Mouse (Mus musculus): Measurements from ENCODE around the gene Pyy. TPM values are rescaled to one million over a fixed set of nuclear protein-coding genes. Genes with fewer than 3 reads are reported as not detected.

Pyy gene
- total RNA-seq, 2 experiments from 2014 or later = not detected

DNA sequence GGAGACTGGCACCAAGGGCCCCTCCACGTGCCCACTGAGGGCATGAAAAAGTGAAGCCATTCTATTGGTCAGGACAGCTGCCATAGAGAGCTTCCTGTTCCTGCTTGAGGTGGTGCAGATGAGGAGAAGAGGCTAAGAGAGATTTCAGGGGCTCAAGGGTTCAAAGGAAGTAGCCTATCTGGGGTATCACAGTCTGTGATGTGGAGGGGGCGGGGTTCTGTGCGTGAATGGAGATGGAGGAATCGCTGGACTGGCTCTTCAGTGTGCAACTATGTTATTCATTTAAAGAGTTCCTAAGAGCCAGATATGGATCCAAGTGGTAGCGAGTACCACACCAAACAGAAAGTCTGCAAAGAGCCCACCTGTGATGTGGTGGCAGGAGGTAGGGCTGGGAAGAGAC lies 11.2 kb downstream of the Pyy start:
- DNase-seq (ENCODE audit: low spot score in 2 of 2) = no peak

DNA sequence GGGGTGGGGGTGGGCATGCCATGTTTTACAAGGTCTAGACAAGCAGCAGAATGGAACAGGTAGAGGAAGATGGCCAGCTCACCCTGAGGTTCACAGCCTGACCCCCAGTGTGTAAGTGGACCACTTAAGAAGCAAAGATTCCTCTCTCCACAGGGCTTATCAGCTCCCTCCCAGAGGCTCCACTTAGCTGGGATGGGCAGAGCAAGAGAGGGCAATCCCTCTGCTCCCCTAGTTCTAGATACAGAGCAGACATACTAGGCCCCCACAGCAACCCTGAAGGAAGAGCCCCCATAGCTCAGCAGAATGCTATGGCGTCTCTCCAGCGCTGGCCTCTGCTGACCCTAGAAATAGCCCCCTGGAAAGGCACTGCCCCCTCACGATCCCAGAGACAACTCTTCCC lies 12.0 kb downstream of the Pyy start:
- DNase-seq (ENCODE audit: low spot score in 2 of 2) = no peak

DNA sequence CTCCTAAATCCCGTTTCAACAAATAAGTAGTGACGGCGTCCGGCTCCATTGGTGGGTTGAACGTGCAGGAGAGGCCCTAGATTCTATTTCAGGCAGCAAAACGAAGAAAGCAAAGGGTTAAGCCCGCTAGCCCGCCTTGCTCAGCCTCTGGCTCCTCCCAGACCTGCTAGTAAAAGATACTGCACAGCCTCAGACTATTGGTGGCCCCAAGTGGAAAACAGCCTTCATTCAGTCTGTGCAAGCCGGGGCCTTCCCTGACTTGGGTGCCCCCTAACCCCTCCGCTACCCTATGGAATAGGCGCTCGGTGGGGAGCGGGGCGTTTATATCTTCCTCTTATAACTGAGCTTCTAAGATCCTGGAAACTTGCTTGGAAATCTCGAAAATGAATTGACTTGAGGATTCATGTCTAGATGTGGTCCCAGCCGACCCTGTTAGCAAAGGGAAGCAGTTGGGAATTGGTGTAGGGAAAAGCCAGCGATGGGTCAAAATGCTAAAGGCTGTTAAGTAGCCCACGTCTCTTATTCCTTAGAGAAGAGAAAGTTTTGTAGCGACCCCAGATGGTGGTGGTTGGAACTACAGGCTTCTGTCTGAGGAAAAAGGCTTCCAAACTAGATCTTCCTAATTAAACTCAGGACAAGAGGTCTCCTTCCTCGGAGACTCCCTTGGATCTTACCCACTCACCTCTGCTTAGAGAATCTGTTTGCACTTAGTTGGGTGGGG lies 18.4 kb downstream of the Pyy start:
- DNase-seq (ENCODE audit: low spot score in 2 of 2) = peak; percentile 82

DNA sequence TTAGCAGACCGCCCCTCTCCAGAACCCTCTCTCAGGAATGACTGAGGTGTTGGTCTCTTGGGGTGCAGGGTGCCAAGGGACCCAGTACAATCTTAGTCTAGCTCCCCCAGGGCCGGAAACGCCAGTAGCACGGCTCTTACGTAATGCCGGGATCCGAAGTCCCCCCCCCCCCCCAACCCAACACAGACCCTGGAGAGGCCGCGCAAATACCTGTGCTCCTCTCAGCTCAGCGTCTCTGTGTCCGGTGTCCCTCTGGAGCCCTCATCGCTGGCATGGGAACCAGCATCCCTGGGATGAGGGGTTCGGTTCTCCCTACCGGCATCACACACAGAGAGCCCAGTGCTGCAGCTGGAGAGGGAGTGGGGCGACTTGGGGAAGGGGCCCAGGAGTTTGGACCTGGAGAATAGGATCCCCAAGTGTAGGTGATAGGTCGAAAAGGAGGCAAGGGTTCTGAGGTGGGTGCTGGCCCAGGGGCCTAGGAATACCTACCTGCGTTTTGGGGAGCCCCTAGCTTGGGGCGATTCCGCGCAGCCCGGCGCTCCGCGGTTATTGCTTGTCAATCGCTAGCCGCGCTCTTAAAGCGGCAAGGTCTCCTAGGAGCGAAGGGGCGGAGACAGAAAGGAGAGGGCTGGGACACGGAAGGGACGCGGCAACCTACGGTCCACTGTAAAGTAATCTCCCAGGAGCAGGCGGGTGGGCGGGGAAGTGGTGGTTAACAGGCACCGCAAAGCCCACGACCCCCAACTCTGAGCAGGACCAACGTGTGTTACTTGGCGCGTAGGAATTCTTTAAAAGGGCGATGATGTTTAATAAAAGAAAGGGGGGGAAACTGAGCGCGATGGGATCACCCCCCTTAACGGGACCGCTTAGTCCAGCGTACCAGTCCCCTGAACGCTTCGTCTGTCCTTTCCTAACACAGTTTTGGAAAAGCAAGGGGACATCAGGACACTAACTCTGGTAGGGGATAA lies 19.4 kb downstream of the Pyy start, which contains the start of gene Mpp2:
Gene Mpp2 (minus strand): TSS at position 585 of the 968 bp plus-strand sequence.
- DNase-seq (ENCODE audit: low spot score in 2 of 2) = peak; percentile 73 to 75

DNA sequence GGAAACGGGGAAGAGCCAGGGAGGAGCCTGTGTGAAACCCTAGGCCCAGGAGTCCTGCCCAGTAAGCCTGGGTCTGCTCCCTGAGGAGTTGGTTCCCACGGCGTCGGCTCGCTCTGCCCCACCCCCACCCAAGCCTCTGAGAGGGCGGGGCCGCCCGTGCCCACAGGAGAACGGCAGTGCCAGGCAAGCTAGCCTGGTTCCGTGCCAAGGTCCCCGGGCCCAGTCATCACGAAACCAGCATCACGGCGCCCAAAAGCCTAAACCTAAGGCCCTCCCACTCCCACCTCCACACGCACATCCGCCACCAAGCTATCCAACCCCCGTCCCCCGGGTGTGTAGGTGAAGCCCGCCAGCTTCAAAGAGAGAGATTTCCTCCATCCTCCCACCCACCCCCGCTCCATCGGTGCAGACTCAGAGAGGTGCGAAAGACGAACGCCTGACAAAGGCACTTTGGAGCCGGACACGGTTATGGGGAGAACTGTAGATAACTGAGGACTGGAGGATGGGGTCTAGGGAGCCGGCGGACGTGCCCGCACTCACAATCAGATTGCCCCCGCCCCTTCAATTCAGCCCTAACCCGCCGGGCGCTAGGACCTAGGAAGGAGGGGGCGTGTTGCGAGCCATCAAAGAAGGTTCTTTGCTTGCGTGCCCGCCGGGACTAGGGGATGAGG lies 20.4 kb downstream of the Pyy start:
- peak; percentile 84 to 89 for DNase-seq (ENCODE audit: low spot score in 2 of 2)

DNA sequence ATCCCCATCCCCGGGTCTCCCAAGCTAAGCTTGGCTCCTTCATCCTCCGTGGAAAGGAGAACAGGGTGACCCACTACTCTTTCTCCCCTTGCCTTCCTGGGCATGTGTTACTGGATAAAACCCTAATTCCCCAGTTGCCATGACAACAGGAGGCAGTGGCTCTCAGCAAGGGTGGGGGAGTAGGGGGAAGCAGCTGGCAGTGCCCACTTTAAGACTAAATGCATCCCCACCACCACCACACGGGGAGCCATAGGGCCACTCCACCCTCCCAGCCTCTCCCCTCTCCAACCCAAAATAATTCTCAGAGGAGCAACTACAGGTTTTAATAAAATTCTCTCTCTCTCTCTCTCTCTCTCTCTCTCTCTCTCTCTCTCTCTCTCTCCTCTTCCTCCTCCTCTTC lies 21.3 kb downstream of the Pyy start:
- DNase-seq (ENCODE audit: low spot score in 2 of 2) = peak; percentile 73 to 78

DNA sequence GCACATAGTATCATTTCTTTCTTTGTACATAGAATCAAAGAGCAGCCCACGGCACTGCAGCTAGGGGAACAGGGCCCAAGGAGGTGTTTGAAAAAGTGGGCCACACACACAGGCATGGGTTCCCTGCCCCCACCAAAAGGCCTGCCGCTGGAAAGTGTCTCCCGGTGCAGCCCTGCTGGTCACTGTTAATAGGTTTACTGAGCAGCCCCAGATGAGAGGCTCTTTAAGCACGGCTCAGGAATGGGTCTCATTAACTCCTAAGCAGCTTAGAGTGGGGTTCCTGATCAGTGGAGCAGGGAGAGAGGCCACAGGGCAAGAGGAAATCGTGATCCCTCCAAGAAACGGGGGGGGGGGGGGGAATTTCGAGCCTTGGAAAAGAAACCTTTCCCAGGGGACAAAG lies 23.5 kb downstream of the Pyy start:
- no peak for DNase-seq (ENCODE audit: low spot score in 2 of 2)

DNA sequence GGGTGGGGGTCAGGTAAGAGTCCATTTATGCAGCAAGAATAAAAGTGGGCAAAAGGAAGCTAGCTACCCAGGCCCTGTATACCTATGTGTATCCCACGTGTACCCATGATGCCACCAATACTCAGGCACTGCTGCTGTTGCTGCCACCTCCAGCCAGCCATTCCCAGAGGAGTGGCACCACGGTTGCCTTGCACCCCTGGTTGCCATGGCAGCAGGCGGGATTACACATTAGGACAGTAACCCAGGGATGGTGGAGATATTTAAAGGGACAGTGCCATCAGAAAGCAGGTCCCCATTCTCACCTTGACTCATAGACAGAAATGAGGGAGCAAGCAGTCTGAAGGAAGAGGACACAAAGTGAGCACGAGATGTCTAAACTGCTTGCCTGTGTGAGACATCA lies 24.4 kb downstream of the Pyy start:
- no peak for DNase-seq (ENCODE audit: low spot score in 2 of 2)

DNA sequence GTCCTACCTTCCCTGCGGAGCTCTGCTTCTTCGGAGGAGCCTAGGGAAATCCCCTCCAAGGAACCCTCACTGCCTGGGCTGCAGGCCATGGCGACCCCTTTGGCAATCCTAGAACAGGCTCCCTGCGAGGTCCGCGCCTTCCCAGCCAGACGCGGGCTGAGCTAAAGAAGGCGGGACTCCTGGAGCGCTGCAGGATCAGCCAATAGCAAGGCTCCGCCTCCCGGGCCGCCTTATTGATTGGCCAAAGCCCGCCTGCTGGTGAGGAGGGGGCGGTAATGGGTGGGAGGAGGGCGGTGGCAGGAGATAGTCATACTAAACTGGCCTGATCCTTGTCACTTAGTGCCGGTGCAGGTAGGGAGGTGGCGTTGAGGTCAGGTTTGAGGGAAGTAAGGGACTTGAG lies 25.3 kb downstream of the Pyy start:
- DNase-seq (ENCODE audit: low spot score in 2 of 2) = peak; percentile 81 to 88

DNA sequence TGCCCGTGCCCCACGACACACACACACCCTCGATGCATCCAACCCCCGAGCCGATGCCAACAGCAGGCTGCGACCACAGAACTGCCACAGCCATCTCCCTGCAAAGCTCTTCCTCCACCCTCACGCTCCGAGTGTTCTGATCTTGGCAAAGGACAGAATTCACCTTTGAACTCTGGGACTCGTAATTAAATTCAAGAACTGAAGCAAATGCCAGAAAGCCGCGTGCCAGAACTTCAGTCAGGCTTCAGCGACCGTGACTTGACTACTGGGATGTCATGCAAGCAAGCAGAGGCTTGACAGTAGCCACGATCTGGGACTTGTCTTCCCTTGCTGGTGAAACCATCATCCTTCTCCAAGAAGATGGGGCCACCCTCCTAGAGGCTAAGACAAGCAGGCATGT lies 33.9 kb downstream of the Pyy start:
- no peak for DNase-seq (ENCODE audit: low spot score in 2 of 2)

DNA sequence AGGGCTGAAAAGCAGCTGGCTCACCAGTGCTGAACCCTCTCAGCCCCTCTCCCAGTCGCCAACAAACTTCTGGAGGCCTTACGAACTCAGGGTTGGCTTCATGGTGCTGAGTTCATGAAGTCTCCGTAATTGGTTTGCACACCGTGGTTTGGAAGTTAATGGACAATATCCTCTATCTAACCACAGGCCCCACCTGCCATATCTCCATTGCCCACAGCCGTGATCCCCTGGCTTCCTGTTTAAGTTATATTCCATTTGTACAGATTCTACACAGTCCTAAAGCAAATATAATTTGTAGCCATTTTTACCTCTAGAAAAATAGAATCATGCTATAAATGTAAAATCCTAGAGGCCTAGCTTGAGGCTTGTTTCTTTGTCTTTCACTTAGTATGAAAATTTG lies 34.9 kb downstream of the Pyy start:
- DNase-seq (ENCODE audit: low spot score in 2 of 2) = no peak

DNA sequence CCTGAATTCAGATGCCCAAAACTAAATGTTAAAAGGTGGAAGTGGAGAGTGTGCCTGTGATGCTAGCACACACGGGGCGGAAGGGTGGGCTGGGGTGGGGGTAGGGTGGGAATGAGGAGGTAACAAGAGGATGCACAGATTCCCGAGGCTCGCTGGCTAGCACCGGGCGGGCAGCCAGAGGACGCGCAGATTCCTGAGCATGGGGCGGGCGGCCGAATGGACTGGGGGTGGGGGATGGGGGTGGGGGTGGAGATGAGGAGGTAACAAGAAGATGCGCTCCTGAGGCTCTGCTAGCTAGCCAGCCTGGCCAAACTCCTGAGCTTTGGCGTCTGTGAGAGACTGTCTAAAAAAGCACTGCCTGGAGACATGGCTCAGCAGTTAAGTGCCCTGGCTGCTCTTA lies 37.2 kb downstream of the Pyy start:
- DNase-seq (ENCODE audit: low spot score in 2 of 2) = no peak

DNA sequence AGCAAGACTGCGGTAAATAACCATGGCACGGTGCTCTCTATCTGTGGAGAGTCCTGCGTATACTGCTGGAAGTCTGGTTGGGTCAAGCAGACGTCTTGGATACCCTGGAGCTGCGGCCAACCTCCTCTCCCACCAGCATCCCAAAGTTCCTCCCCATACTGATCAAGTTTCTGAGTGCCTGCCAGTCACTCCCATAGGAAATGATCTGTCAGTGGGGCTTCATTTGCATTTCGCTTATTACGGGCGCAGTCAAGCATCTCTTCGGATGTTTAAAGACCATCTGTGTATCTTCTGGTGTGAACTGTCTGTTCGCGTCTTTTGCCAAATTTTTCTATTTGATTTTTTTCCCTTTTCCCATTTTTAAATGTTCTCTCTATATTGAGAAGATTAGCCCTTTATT lies 38.0 kb downstream of the Pyy start:
- no peak for DNase-seq (ENCODE audit: low spot score in 2 of 2)

DNA sequence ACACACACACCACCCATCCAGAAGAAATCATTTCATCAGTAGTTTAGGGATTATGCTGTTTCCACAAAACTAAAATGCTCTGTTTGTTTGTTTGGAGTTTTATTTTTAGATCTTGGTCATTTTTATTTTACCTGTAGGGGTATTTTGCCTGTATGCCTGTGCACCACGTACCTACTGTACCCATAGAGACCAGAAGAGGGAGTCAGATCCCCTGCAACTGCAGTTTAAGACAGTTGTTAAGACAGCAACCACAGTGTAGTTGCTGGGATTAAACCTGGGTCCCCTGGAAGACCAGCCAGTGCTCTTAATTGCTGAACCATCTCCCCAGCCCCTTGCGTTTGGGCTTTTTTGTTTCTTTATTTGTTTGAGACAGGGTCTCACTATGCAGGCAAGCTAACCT lies 38.7 kb downstream of the Pyy start:
- no peak for DNase-seq (ENCODE audit: low spot score in 2 of 2)

DNA sequence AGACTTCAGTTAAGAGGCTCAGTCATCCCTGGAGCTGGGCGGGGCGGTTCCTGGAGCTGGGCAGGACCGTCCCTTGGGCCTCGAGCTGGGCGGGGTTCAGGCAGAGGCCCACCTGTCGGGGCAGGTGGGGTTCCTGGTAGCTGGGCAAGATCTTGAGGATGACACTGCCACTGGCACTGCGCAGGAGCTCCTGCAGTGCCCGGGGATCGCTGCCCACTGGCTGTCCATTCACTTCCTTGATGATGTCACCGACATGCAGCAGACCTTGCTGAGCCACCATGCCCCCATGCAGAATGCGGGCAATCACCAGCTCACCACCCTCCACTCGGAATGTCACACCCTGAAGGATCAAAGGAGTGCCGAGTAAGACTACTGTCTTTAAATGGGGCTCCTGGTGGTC lies 44.6 kb downstream of the Pyy start:
- DNase-seq (ENCODE audit: low spot score in 2 of 2) = no peak

DNA sequence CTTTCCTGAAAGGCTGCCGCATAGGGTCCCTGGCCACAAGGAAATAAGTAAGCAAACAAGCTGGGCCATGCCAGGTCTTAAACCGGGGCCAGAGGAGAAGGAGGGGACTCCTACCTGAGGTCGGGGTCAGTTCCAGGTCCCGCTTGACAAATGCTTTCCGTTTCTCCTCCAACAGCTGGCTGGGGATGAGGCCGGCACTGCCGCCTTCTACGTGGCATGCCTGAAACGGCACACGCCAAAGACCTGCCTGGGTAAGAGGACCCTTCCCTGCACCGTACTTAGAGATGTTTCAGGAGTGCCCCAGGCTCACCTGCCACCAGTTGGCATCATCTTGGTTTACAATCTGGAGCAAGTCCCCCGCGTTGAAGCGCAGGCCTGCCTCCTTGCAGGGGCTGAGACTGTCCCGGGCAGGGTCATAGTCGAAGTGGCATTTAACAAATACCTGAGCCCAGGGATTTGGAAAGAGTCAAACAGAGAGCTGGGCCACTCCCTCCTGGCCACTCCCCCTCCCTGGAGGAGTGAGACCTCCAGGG lies 45.6 kb downstream of the Pyy start:
- DNase-seq (ENCODE audit: low spot score in 2 of 2) = no peak

DNA sequence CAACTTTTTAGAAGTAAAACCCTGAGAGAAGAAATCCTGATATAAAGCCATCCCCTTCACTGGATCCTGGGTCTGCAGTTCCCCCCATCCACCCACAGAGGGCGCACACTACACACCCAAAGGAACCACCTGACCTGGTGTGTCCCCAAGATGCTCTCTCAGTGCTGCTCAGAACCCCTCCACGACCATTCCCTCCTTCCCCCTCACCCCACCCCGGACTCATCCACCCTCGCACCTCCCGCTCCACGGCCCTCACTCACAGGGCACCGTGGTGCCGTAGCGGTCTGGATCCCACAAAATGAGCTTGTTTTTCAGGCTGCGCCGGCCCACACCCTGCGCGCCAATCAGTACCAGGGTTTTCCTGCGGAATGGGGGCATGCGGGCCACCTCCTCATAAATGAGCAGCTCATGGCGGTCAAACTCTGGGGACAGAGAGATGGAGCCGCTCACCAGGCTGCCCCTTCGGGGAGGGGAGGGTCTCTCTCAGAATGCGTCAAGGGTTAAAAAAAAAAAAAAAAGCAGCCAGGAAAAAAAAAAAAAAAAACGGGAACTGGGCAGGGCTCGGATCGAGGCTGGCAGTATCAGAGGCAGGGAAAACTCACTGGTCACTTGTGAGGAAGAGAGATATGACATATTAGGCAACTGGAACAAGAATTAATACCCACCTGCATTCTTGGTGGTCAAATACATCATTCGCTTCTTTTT lies 46.2 kb downstream of the Pyy start:
- DNase-seq (ENCODE audit: low spot score in 2 of 2) = peak; percentile 88 to 90
